Comparison of ENCODE assay signal across 8 mouse cellular contexts in genomic region chr10:122040372-122040771, GRCm38 (mm10). TPM values are rescaled to one million over a fixed set of nuclear protein-coding genes. Genes with fewer than 3 reads are reported as not detected.
DNase-seq lines count a peak whose midpoint lies in the region; TF ChIP-seq lines count a peak whose summit lies in the region.

No protein-coding gene starts in this region.

- TF ChIP-seq EP300 in CH12.LX (IDR thresholded peaks at IDR 0.05; ENCODE audit: low read length) = no peak

- no peaks in the 10 kb centered on the region for H3K27me3 ChIP-seq in CH12.LX (replicated peaks)

- H3K4me1 ChIP-seq in CH12.LX (ENCODE audit: control insufficient read depth in 1 of 2, insufficient read depth in 2 of 2) = no peaks in the 10 kb centered on the region

- dilution Hi-C loops in CH12.LX (cut with MboI; ENCODE audit: extremely low pct_ligation_motif_present, extremely low pct_unique_long_range_greater_than_20kb, low sequenced_read_pairs) = no loop called here

- H3K4me2 ChIP-seq in CH12.LX (ENCODE audit: insufficient read depth, low read depth, poor library complexity, severe bottlenecking) = no peak overlapping the region

- DNase-seq in layer of hippocampus, adult 2 months (ENCODE audit: low spot score in 2 of 2) = no peak
- DNase-seq in layer of hippocampus, postnatal 25 days (ENCODE audit: extremely low spot score in 1 of 2, low spot score in 1 of 2) = no peak
- DNase-seq in CH12.LX (ENCODE audit: extremely low read depth) (peak; percentile 23), NIH3T3 (ENCODE audit: low read depth) (peak; percentile 46)
- DNase-seq in natural killer cell, adult 2 months (ENCODE audit: low spot score in 2 of 2) = peak; percentile 17 to 24
- DNase-seq in retina, postnatal 1 day = no peak
- no peak for DNase-seq in gastrocnemius, postnatal 25 days
- DNase-seq in heart, postnatal 36 days = no peak

- no peaks in the 10 kb centered on the region for H3K36me3 ChIP-seq in CH12.LX (replicated peaks in 1 of 2; ENCODE audit: control insufficient read depth in 1 of 2, insufficient read depth in 1 of 2, low read length in 1 of 2)

- no peak for TF ChIP-seq POLR2A in CH12.LX (IDR thresholded peaks at IDR 0.05; ENCODE audit: low read depth, low read length)

- H3K9me3 ChIP-seq in CH12.LX (replicated peaks; ENCODE audit: low read length) = peaks cover 4% of the 10 kb centered on the region

- no peak overlapping the region for H3K4me3 ChIP-seq in layer of hippocampus, adult 2 months
- no peak overlapping the region for H3K4me3 ChIP-seq in CH12.LX (replicated peaks in 1 of 3; ENCODE audit: low read depth in 2 of 3, low read length in 2 of 3, poor library complexity in 1 of 3)

- H3K27ac ChIP-seq in layer of hippocampus, adult 2 months = no peak overlapping the region
- no peak overlapping the region for H3K27ac ChIP-seq in CH12.LX (ENCODE audit: insufficient read depth, low read depth)

- peak; percentile 12 for TF ChIP-seq RAD21 in CH12.LX (IDR thresholded peaks at IDR 0.05; ENCODE audit: low read depth, low read length)

- no peak overlapping the region for H3K9ac ChIP-seq in CH12.LX (ENCODE audit: insufficient read depth, low read depth)

- no peaks in the 10 kb centered on the region for H3K79me2 ChIP-seq in CH12.LX (replicated peaks; ENCODE audit: control insufficient read depth, extremely low read depth, insufficient read depth, poor library complexity, severe bottlenecking)

- in situ Hi-C loops in CH12.LX (cut with MboI; ENCODE audit: low pct_ligation_motif_present, low pct_unique_long_range_greater_than_20kb, low sequenced_read_pairs) = no loop called here

- TF ChIP-seq CTCF in layer of hippocampus, adult 2 months (conservative IDR thresholded peaks at IDR 0.05) = peak; percentile 70
- TF ChIP-seq CTCF in CH12.LX (conservative IDR thresholded peaks at IDR 0.05 in 1 of 2, IDR thresholded peaks at IDR 0.05 in 1 of 2; ENCODE audit: low read depth in 2 of 2, low read length in 2 of 2) = peak in 1 of 2 experiments; percentile 40; a peak in 3 of 4 replicates

- intact Hi-C loops in heart, postnatal 36 days (cut with DNase I) = no loop called here

TF ChIP-seq in CH12.LX, 34 proteins besides CTCF, POLR2A, EP300 and RAD21:
- no peak for TF ChIP-seq ELF1 (IDR thresholded peaks at IDR 0.05; ENCODE audit: low read depth, low read length)
- no peak for TF ChIP-seq MAFK (IDR thresholded peaks at IDR 0.05; ENCODE audit: insufficient replicate concordance, low read length)
- TF ChIP-seq ZNF384 (IDR thresholded peaks at IDR 0.05; ENCODE audit: low read depth, low read length) = no peak
- TF ChIP-seq USF1 (IDR thresholded peaks at IDR 0.05; ENCODE audit: low read depth, low read length) = no peak
- no peak for TF ChIP-seq HCFC1 (IDR thresholded peaks at IDR 0.05; ENCODE audit: low read depth, low read length)
- no peak for TF ChIP-seq PAX5 (IDR thresholded peaks at IDR 0.05; ENCODE audit: low read length)
- no peak for TF ChIP-seq ETS1 (conservative IDR thresholded peaks at IDR 0.05; ENCODE audit: low read depth, low read length)
- no peak for TF ChIP-seq MAX (IDR thresholded peaks at IDR 0.05; ENCODE audit: low read length)
- no peak for TF ChIP-seq SMC3 (IDR thresholded peaks at IDR 0.05; ENCODE audit: low read depth, low read length)
- no peak for TF ChIP-seq SIN3A (IDR thresholded peaks at IDR 0.05; ENCODE audit: low read length)
- TF ChIP-seq MYC (IDR thresholded peaks at IDR 0.05; ENCODE audit: low read depth, low read length) = no peak

RNA-seq across cellular contexts. Expression of gene Srgap1, which starts 6.7 kb away (rescaled TPM):
- total RNA-seq in layer of hippocampus, adult 2 months (2021) = 10 to 100 TPM; 12.3 to 13.4 TPM
- 10 to 100 TPM; 11.1 to 15.4 TPM for total RNA-seq in layer of hippocampus, postnatal 25 days (2021)
- total RNA-seq in CH12.LX (2012; rRNA removed) (not detected in 2 replicates), CH12.LX (2014; rRNA removed) (not detected in 2 replicates)
- not detected in 2 replicates for polyA plus RNA-seq in CH12.LX (2012; ENCODE audit: insufficient read length, low read depth)
- total RNA-seq in gastrocnemius, postnatal 25 days (2021) = 1 to 10 TPM; 1.4 to 1.7 TPM
- 1 to 10 TPM; 2.1 to 2.2 TPM for total RNA-seq in heart, postnatal 36 days (2021)

RNA-seq across cellular contexts. Expression of gene Rxylt1, which starts 56.8 kb away (rescaled TPM):
- total RNA-seq in layer of hippocampus, adult 2 months (2021) = 10 to 100 TPM; 40.4 to 40.5 TPM
- total RNA-seq in layer of hippocampus, postnatal 25 days (2021) = 10 to 100 TPM; 42.7 to 44.6 TPM
- total RNA-seq in CH12.LX (2012; rRNA removed) (19.5 and 22.9 TPM in 2 replicates), CH12.LX (2014; rRNA removed) (78.0 and 90.9 TPM in 2 replicates)
- 57.4 and 68.7 TPM in 2 replicates for polyA plus RNA-seq in CH12.LX (2012; ENCODE audit: insufficient read length, low read depth)
- 10 to 100 TPM; 31.6 to 32.1 TPM for total RNA-seq in gastrocnemius, postnatal 25 days (2021)
- 10 to 100 TPM; 33.1 to 39.2 TPM for total RNA-seq in heart, postnatal 36 days (2021)

Comparison
In these comparisons a context has a peak if more than half of its experiments do, and no peak if none do; other contexts are left out.
1. DNase-seq: peak in CH12.LX (single experiment), NIH3T3 (single experiment) and natural killer cell, adult 2 months (2 of 2); none in layer of hippocampus, adult 2 months (0 of 2), layer of hippocampus, postnatal 25 days (0 of 2), retina, postnatal 1 day (single experiment), gastrocnemius, postnatal 25 days (single experiment) and heart, postnatal 36 days (0 of 2).